Mouse (Mus musculus) T-cell, adult 2 months (primary cell): ENCODE results near the gene Timmdc1.

Experiments used
- DNase-seq: peaks from one replicate; pipeline ENCODE4 v3.0.0; 2022; ENCODE audit warnings: low spot score

Timmdc1 gene

GRCm38 (mm10) chr16:38522129-38523084 is at the start of gene Timmdc1:
Timmdc1 (minus strand) TSS chr16:38522663.
- peak; percentile 97 for DNase-seq

- DNase-seq: no peak
Measured at GRCm38 (mm10) chr16:38571481-38571880, 49.0 kb upstream of the Timmdc1 start.

- DNase-seq: no peak
Measured at GRCm38 (mm10) chr16:38568192-38568591, 45.7 kb upstream of the Timmdc1 start.

- no peak for DNase-seq
Measured at GRCm38 (mm10) chr16:38563516-38563915, 41.1 kb upstream of the Timmdc1 start.

- DNase-seq: no peak
Measured at GRCm38 (mm10) chr16:38562968-38563327, 40.5 kb upstream of the Timmdc1 start.

- peak; percentile 95 for DNase-seq
Measured at GRCm38 (mm10) chr16:38562131-38562967, 39.9 kb upstream of the Timmdc1 start.

- no peak for DNase-seq
Measured at GRCm38 (mm10) chr16:38558221-38558748, 35.8 kb upstream of the Timmdc1 start, which contains the start of gene Tmem39a. Tmem39a (plus strand) TSS chr16:38558698.

GRCm38 (mm10) chr16:38555988-38556387 is 33.5 kb upstream of the Timmdc1 start:
- no peak for DNase-seq

GRCm38 (mm10) chr16:38549479-38550396 is 27.3 kb upstream of the Timmdc1 start, which contains the start of gene Poglut1:
Poglut1 (minus strand) TSS chr16:38550258.
- DNase-seq: peak; percentile 77

GRCm38 (mm10) chr16:38548000-38548399 is 25.5 kb upstream of the Timmdc1 start:
- DNase-seq: no peak

- DNase-seq: no peak
Measured at GRCm38 (mm10) chr16:38538716-38539380, 16.4 kb upstream of the Timmdc1 start.

GRCm38 (mm10) chr16:38536544-38537146 is 14.2 kb upstream of the Timmdc1 start:
- DNase-seq: peak; percentile 68

GRCm38 (mm10) chr16:38526264-38526663 is 3.8 kb upstream of the Timmdc1 start:
- no peak for DNase-seq

GRCm38 (mm10) chr16:38521211-38521987 is 1.1 kb downstream of the Timmdc1 start:
- DNase-seq: no peak

GRCm38 (mm10) chr16:38519140-38519539 is 3.3 kb downstream of the Timmdc1 start:
- no peak for DNase-seq

GRCm38 (mm10) chr16:38510846-38511245 is 11.6 kb downstream of the Timmdc1 start:
- DNase-seq: no peak

- peak; percentile 54 for DNase-seq
Measured at GRCm38 (mm10) chr16:38506041-38506634, 16.3 kb downstream of the Timmdc1 start.

- no peak for DNase-seq
Measured at GRCm38 (mm10) chr16:38503528-38503927, 18.9 kb downstream of the Timmdc1 start.

- no peak for DNase-seq
Measured at GRCm38 (mm10) chr16:38502469-38502868, 20.0 kb downstream of the Timmdc1 start.
